Mouse (Mus musculus): ENCODE results near the gene Lekr1. TPM values are rescaled to one million over a fixed set of nuclear protein-coding genes. Genes with fewer than 3 reads are reported as not detected.

Gene Lekr1
- polyA plus RNA-seq, 1 experiment = 0.32 TPM

DNA sequence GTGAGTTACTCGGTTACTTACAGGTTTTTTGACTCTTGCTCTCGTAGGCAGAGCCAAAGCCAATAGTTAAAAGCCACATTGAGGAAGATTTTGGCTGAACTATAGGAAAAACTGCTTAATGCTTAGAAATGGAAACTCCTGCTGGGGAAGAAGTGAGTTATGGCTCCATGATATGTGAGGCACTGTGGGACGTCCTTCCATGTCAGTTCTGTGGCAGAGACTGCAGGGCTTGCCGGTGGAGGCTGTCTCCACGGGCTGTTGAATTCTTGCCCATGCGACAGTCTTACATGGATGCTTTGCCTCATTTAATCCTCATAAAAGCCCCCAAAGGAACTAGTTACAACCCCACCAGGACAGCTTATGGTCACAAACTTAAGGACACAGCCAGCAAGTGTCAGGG is 148.9 kb downstream of the Lekr1 start:
- TF ChIP-seq POLR2A (IDR thresholded peaks at IDR 0.05; ENCODE audit: low read depth, low read length) (no peak), CTCF (IDR thresholded peaks at IDR 0.05; ENCODE audit: extremely low read depth, insufficient read length, insufficient replicate concordance, low read depth, low read length) (no peak)
- Histone ChIP-seq H3K4me1 (ENCODE audit: control insufficient read depth, insufficient read depth, insufficient read length, low read length) (no peaks in the 10 kb centered on the region), H3K4me3 (ENCODE audit: low read depth, low read length) (no peak overlapping the region), H3K36me3 (ENCODE audit: control insufficient read depth, insufficient read depth, low read length) (no peaks in the 10 kb centered on the region), H3K27ac (ENCODE audit: insufficient read depth, low read depth, low read length) (no peak overlapping the region), H3K27me3 (ENCODE audit: control insufficient read depth, insufficient read depth, low read length) (no peaks in the 10 kb centered on the region)
- WGBS = 84% methylated on average over 6 of the region's 6 CpGs

DNA sequence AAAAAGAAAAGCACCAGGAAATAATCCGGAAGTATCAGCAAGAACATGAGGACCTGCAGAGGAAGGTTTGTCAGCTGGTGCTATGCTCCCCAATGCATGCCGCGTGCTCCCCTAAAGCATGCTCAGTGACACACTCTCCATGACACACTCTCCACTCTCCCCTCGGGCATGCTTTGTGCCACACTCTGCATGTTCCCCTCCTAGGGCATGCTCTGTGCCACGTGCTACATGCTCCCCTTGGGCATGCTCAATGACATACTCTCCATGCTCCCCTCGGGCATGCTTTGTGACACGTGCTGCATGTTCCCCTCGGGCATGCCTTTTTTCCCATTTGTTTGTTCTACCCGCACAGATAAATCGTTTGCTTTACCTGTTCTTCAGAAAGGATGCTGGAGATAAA is 150.0 kb downstream of the Lekr1 start:
- no peaks in the 10 kb centered on the region for H3K36me3 ChIP-seq (ENCODE audit: control insufficient read depth, insufficient read depth, low read length)
- no peaks in the 10 kb centered on the region for H3K27me3 ChIP-seq (ENCODE audit: control insufficient read depth, insufficient read depth, low read length)
- TF ChIP-seq POLR2A (IDR thresholded peaks at IDR 0.05; ENCODE audit: low read depth, low read length) (no peak), CTCF (IDR thresholded peaks at IDR 0.05; ENCODE audit: extremely low read depth, insufficient read length, insufficient replicate concordance, low read depth, low read length) (no peak)
- WGBS = 75% methylated on average over 10 of the region's 10 CpGs
- H3K27ac ChIP-seq (ENCODE audit: insufficient read depth, low read depth, low read length) = no peak overlapping the region
- H3K4me3 ChIP-seq (ENCODE audit: low read depth, low read length) = no peak overlapping the region
- H3K4me1 ChIP-seq (ENCODE audit: control insufficient read depth, insufficient read depth, insufficient read length, low read length) = 0 out of 2 replicates have a peak, but pooled peaks cover 1% of the 10 kb centered on the region

- no peak overlapping the region for H3K27ac ChIP-seq (ENCODE audit: insufficient read depth, low read depth, low read length)
- H3K27me3 ChIP-seq (ENCODE audit: control insufficient read depth, insufficient read depth, low read length) = no peaks in the 10 kb centered on the region
- H3K4me1 ChIP-seq (ENCODE audit: control insufficient read depth, insufficient read depth, insufficient read length, low read length) = 0 out of 2 replicates have a peak, but pooled peaks cover 1% of the 10 kb centered on the region
- no peak overlapping the region for H3K4me3 ChIP-seq (ENCODE audit: low read depth, low read length)
- H3K36me3 ChIP-seq (ENCODE audit: control insufficient read depth, insufficient read depth, low read length) = no peaks in the 10 kb centered on the region
- TF ChIP-seq POLR2A (IDR thresholded peaks at IDR 0.05; ENCODE audit: low read depth, low read length) = no peak
- no peak for TF ChIP-seq CTCF (IDR thresholded peaks at IDR 0.05; ENCODE audit: extremely low read depth, insufficient read length, insufficient replicate concordance, low read depth, low read length)
- 76% methylated on average over 4 of the region's 4 CpGs for WGBS
Observed at GRCm38 (mm10) chr3:65818597-65818996, 152.6 kb downstream of the Lekr1 start.

DNA sequence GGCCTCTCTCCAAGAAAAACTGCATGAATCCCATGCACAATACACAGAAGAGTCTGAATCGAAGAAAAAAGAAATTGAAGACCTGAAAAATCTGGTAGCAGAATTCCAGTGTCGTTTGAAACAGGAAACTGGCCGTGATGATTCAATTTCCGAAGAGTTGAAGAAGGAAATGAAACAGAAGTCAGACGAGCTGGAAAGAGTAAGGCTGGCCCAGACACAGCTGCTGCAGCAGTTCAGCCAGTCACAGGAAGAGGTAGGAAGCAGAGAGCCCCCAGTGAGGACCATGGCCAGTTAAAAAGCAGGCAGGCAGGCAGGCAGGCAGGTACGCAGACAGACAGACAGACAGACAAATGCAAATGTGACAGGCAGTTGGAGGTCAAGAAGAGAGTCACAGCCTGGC is 153.8 kb downstream of the Lekr1 start:
- H3K4me3 ChIP-seq (ENCODE audit: low read depth, low read length) = no peak overlapping the region
- H3K27me3 ChIP-seq (ENCODE audit: control insufficient read depth, insufficient read depth, low read length) = no peaks in the 10 kb centered on the region
- 0 out of 2 replicates have a peak, but pooled peaks cover 1% of the 10 kb centered on the region for H3K4me1 ChIP-seq (ENCODE audit: control insufficient read depth, insufficient read depth, insufficient read length, low read length)
- H3K36me3 ChIP-seq (ENCODE audit: control insufficient read depth, insufficient read depth, low read length) = no peaks in the 10 kb centered on the region
- TF ChIP-seq CTCF (IDR thresholded peaks at IDR 0.05; ENCODE audit: extremely low read depth, insufficient read length, insufficient replicate concordance, low read depth, low read length) (no peak), POLR2A (IDR thresholded peaks at IDR 0.05; ENCODE audit: low read depth, low read length) (no peak)
- H3K27ac ChIP-seq (ENCODE audit: insufficient read depth, low read depth, low read length) = no peak overlapping the region
- 54% methylated on average over 6 of the region's 6 CpGs for whole genome bisulfite sequencing

DNA sequence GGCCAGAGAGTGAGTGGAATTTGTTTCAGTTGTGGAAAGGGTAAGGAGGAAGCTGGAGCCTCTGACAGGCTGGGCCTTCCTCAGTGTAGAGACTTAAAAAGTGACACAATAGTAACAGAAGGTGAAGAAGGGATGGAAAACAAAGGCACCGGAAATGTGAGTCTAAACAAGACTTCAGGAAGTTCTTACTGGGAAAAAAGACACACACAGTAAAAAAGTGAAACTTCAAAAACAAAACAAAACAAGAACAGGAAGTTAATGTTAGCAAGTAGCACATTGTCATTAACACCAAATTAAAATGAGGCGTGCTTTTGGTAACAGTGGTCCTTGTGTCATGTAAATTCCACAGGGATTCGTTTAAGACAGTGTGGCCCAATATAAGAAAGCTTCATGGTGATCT is 158.9 kb downstream of the Lekr1 start:
- no peaks in the 10 kb centered on the region for H3K36me3 ChIP-seq (ENCODE audit: control insufficient read depth, insufficient read depth, low read length)
- 63% methylated on average over 3 of the region's 3 CpGs for WGBS
- peak overlapping the region; percentile 2; the same call in 1 of the 2 replicates for H3K27ac ChIP-seq (ENCODE audit: insufficient read depth, low read depth, low read length)
- H3K4me3 ChIP-seq (ENCODE audit: low read depth, low read length) = no peak overlapping the region
- 0 out of 2 replicates have a peak, but pooled peaks cover 1% of the 10 kb centered on the region for H3K4me1 ChIP-seq (ENCODE audit: control insufficient read depth, insufficient read depth, insufficient read length, low read length)
- TF ChIP-seq CTCF (IDR thresholded peaks at IDR 0.05; ENCODE audit: extremely low read depth, insufficient read length, insufficient replicate concordance, low read depth, low read length) (no peak), POLR2A (IDR thresholded peaks at IDR 0.05; ENCODE audit: low read depth, low read length) (no peak)
- H3K27me3 ChIP-seq (ENCODE audit: control insufficient read depth, insufficient read depth, low read length) = no peaks in the 10 kb centered on the region

DNA sequence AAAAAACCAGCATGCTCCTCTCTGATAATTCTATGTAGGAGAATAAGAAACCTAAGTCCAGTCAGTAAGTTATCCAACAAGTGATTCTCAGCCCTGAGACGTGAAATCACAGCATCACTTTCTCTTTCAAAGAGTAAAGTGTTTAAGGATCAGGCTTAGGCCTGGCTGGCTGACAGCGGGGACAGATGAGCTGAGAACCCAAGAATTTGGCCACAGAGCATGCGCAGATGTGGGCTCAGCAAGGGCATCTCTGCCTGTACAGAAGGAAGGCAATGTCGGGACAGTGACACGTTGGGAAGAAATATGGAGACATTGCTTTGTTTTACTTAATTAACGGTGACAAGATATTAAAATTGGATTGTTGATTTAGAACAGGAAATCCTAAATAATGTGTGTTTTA is 160.7 kb downstream of the Lekr1 start:
- no peak for TF ChIP-seq CTCF (IDR thresholded peaks at IDR 0.05; ENCODE audit: extremely low read depth, insufficient read length, insufficient replicate concordance, low read depth, low read length)
- no peak for TF ChIP-seq POLR2A (IDR thresholded peaks at IDR 0.05; ENCODE audit: low read depth, low read length)
- Histone ChIP-seq H3K27ac (ENCODE audit: insufficient read depth, low read depth, low read length) (no peak overlapping the region), H3K36me3 (ENCODE audit: control insufficient read depth, insufficient read depth, low read length) (no peaks in the 10 kb centered on the region), H3K4me1 (ENCODE audit: control insufficient read depth, insufficient read depth, insufficient read length, low read length) (no peaks in the 10 kb centered on the region), H3K4me3 (ENCODE audit: low read depth, low read length) (no peak overlapping the region), H3K27me3 (ENCODE audit: control insufficient read depth, insufficient read depth, low read length) (no peaks in the 10 kb centered on the region)
- WGBS = 88% methylated on average over 6 of the region's 6 CpGs

GRCm38 (mm10) chr3:65827400-65827799 is 161.4 kb downstream of the Lekr1 start:
- 90% methylated on average over 5 of the region's 5 CpGs for WGBS

More at GRCm38 (mm10) chr3:65827400-65827799, 161.4 kb downstream of the Lekr1 start:
- H3K27ac ChIP-seq (ENCODE audit: insufficient read depth, low read depth, low read length) = no peak overlapping the region
- H3K4me3 ChIP-seq (ENCODE audit: low read depth, low read length) = no peak overlapping the region
- H3K36me3 ChIP-seq (ENCODE audit: control insufficient read depth, insufficient read depth, low read length) = no peaks in the 10 kb centered on the region
- TF ChIP-seq POLR2A (IDR thresholded peaks at IDR 0.05; ENCODE audit: low read depth, low read length) (no peak), CTCF (IDR thresholded peaks at IDR 0.05; ENCODE audit: extremely low read depth, insufficient read length, insufficient replicate concordance, low read depth, low read length) (no peak)
- no peaks in the 10 kb centered on the region for H3K4me1 ChIP-seq (ENCODE audit: control insufficient read depth, insufficient read depth, insufficient read length, low read length)
- no peaks in the 10 kb centered on the region for H3K27me3 ChIP-seq (ENCODE audit: control insufficient read depth, insufficient read depth, low read length)

All from small intestine, adult 2 months (tissue).